Mouse (Mus musculus) heart, adult 18-20 months (tissue): ENCODE results near the gene Lingo3. TPM values are rescaled to one million over a fixed set of nuclear protein-coding genes. Genes with fewer than 3 reads are reported as not detected.

Experiments used
- DNase-seq, 2 experiments: peaks; one replicate each; pipeline ENCODE4 v3.0.0; 2021 to 2022; ENCODE audit warnings: mixed read lengths in 1 of 2
- microRNA-seq, 2 experiments: library from miRNA; unstranded; fragments of <30 nt; microRNA quantifications; one replicate each; pipeline ENCODE4 v1.2.0; 2022
- total RNA-seq, 2 experiments: library from RNA; stranded (reverse); gene quantifications; 2 replicates each; pipeline ENCODE4 v1.2.3; 2021

The Lingo3 gene
- total RNA-seq, 2 experiments from 2014 or later: 13.5 to 16.6 TPM

DNA sequence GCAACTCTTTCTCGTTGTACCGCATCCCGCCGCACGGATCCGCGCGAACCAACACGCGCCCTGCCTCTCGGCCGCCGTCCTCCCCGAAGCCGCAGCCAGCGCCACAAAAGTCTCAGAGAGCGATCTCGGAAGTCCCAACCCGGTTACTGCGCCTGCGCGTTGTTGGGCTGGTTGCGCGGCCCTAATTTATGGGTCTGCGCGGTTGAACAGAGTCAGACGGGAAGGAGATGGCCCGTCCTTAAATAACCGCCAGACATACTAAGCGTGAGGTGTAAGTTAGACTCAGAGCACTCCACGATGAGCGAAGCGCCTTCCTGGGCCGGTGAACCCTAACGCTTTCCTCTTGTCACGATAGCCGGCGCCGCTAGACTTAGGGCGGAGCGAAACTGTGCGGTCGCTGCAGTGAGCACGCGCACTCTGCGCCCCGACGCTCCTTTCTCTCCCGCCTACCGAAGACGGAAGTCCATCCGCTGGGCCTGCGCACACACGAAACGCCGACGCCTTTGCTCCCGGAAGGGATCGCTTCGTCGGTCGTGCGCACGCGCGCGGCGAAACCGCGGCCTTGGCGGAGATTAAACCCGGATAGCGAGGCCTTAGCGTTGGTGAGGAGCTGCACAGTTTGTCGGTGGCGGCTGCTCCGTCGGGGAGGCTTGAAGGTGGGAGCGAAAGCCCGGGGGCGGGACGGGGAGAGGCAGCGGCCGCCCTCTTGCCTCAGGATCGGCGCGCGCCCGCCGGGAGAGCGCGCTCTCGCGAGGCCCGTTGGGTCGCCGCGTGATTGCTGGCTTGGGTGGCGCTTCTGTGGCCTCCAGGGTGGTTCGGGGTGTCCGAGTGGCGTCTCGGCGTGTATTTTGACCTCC, 45.5 kb downstream of the Lingo3 start, which contains the start of the genes Sf3a2 and Plekhj1:
Sf3a2 (plus strand) TSS at position 49 of the 857 bp plus-strand sequence.
Plekhj1 (minus strand) TSS at position 477 of the 857 bp plus-strand sequence.
- peak; percentile 97 to 98 for DNase-seq

DNA sequence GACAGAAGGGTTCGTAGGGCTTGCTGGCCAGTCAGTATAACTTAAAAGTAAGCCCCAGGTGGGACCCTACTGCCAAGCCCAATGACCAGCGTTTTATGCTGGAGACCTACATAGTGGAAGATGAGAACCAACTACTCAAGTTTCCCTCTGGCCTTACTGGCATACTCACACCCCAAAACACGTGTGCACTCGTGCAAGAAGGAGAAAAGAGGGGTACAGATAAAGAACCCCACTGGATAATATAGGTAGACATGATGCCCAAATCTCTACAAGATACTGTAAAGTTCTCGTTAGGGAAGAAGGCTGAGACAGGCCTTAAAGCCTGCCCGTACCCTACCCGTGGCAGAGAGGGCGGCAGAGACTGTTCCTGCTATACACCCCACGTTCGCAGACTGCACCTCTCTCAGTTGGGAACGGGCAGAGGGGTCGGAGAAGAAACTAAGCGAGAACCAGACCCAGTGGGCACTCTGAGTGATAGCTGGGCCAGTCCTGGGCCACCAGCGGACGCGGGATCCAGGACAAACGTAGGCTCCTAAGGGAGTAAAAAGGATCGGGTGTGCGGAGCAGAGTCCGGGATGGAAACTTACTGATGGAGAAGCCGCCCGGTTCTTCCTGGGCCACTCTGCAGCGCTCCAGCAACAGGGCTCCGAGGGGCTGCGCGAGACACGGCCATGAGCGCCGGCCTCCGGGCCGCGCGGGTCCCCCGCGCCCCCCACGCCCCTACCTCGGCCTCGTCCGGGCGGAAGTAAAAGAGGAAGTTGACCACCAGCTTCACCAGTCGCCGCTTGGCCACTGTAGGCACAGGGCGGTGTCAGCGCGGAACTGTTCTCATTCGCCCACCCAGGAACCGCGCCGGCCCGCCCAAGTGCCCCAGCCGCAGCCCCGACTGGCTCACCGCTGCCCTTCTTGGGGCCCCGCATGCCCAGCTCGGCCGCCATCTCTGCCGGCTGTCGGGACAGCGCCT, 46.4 kb downstream of the Lingo3 start:
- DNase-seq: peak in 1 of 2 experiments; percentile 49

DNA sequence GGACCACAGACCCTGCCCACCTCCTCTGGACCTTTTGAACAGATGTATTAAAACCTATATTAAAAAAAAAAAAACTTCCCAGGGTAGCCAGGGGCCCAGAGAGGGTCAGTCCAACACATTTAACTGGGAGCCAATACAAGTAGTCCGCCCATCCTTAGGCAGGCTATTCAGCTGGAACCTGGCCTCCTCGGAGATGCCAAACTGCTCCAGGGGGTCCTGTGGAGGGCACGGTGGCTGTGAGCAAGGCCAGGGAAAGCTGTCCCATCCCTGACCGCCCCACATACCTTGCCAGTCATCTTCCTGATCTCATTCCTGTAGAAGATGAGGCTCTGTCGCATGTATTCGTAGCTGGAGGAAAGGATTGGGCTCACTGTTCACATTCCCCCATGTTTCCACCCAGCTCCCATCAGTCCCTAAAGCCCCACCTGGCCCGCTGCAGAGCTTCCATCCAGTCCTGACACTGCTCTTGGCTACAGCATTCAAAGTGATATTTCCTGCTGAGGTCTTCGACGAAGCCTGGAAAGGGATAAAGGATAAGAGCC, 47.5 kb downstream of the Lingo3 start:
- DNase-seq: no peak

DNA sequence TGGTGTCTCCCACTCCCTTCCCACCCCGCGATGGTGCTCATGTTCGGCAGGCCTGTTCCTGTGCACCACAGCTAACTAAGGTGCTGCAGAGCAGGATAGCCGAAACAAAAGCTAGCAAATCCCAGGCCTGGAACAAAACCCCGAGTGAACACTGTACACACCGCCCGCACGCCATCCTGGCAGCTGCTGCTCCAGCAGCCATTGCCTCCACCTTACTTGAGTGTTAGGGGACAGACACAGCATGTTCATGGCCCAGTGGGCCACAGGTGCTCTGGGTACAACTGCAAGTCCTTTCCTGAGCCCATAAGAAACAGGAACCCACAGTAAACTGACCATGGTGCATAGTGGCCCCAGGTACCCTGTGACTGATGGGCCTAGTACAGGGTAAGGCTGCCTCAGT, 49.1 kb downstream of the Lingo3 start:
- peak in 1 of 2 experiments; percentile 4 for DNase-seq

DNA sequence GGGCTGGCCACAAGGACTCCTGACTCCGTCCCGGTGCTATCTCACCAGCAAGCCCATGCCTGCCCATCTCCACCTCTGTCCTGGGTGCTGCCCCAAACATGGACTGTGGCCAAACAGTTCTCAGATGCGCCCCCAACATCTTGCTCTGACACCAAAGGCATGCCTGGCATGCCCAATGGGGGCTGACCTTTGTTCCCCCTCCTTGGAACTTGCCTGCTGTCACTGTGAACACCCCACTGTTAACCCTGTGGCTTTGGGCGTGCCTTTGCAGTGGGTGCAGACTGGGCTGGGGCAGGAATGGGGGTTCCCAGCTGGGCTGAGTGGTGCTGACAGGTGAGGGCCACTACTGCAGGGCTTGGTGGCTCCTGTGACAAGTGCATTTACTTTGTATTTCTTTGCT, 50.0 kb downstream of the Lingo3 start:
- no peak for DNase-seq

DNA sequence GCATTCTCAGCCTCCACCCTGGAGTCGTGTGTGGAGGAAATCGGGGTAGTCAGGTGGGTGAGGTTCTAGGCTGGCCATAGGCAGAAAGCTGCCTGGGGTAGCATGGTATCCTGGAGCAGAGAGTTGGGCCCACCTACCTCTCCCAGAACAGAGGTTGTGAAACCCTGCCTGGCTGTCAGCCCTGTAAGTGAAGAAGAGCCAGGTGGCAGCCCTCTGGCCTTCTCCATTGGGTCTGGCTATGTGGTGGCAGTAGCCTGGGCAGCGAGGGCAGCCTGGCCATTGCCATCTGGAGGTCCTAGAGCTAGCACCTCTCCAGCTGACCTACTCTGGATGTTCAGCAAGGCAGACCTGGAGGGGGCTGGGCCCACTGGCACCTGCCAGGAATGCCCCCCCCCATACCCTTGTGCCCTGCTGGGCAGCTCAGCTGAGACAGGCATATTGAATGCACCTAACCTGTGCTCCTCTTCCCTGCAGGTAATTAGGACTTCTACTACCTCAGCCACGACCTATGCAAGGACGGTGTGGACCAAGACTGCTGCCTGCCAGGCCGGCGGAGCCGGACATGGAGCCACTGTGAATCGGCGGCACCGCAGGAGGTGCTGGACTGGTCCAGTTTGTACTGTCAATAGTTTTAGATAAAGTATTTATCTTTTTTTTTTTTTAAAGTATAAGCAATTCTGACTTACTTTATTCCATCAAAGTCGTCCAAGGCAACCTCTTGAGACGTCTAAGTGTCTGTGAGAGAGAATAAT, 50.6 kb downstream of the Lingo3 start:
- DNase-seq: no peak

DNA sequence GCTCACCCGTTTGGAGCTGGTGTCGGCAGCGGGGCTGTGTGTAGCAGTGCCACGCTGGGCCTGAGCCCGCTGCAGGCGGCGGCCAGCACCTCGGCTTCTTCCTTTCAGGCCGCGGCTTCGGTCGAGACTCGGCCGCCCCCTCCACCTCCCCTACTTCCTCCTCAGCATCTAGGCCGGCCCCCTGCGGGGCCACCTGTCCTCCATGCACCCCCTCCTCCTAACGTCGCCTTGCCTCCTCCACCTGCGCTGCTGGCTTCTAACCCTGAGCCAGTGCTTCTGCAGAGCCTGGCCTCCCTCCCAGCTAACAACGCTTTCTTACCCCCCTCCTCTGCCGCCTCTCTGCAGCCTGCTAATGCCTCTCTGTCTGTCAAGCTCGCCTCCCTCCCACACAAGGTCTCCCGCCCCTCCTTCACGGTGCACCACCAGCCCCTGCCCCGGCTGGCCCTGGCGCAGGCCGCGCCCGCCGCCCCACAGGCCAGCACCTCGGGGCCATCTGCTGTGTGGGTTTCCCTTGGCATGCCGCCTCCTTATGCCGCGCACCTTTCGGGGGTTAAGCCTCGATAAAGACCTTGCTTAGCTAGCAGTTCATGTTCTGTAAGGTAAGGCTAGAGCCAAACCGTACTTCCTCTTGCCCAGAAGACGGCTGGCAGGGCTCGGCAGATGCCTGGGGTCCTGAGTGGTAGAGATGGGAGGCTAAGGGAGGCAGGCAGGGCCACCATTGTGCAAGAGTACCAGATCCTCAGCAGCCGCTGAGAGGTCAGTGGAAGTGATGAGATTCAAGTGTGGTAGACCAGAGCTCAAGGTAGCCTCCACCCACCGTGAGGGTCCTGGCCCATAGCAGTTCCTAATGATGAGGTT, 51.4 kb downstream of the Lingo3 start:
- DNase-seq: no peak

DNA sequence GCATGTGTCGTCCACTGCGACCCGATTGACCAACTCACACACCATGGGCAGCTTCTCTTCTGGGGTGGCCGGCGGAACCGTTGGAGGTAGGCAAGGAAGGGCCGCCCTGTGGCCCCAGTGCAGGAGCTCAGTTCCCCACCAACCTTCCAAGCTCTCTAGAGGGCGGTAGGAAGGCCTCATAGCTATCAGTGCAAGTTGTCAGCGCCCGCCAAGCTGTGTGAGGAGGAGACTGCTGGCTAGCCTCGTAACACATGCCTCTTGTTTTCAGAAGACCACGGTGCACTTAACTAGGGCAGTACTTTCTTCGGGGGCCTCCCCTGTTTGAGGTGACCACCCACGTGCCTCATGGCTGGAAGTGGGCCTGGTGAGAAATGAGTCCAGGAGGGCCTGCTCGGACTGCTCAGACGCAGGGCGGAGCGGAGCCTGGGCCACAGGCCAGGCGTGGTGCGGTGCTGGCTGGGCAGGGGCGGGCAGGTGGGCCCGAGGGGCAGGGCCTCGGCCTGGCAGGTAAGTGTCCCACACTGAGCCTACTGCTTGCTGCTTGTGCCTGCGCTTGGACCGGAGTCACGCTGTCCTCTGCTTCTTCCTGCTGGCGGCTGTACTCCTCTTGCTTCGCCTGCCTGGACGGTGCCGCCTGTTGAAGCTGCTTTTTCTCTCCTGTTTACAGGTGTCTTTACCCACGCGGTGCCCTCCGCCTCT, 52.2 kb downstream of the Lingo3 start:
- DNase-seq: peak in 1 of 2 experiments; percentile 48

DNA sequence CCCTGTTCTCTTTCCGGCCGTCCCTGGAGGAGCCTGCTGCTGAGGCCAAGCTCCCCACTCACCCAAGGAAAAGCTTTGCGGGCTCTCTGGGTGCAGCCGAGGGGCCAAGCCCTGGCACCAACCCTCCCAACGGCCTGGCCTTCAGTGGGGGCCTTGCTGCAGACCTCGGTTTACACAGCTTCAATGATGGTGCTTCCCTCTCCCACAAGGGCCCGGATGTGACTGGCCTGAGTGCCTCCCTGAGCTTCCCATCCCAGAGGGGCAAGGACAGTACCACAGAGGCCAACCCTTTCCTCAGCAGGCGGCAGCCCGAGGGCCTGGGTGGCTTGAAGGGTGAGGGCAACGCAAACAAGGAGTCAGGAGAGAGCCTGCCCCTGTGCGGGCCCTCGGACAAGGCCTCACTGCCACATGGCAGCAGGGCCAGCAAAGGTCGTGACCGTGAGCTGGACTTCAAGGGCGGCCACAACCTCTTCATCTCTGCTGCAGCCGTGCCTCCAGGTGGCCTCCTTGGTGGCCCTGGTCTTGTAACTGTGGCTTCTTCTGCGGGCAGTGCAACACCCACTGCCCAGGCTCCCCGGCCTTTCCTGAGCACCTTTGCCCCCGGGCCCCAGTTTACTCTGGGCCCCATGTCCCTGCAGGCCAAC, 53.0 kb downstream of the Lingo3 start:
- DNase-seq: no peak

DNA sequence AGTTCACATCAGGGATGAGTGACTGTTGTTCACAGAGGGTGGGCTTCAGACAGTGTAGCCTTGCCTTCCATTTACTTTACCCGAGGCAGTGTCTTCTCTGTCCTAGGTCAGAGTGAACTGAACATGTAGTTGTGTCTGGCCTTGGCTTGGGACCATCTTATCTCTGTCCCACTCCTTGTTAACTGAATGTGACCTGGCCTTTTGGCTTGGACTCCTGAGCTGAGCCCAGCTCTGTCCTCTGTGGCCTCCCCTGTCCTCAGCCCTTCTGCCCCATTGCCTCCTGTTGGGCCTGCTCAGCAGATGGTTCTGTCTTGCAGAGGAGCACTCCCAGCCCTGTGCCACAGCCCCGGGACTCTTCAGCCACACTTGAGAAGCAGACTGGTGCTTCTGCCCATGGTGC, 56.3 kb downstream of the Lingo3 start:
- DNase-seq: peak; percentile 60 to 82

DNA sequence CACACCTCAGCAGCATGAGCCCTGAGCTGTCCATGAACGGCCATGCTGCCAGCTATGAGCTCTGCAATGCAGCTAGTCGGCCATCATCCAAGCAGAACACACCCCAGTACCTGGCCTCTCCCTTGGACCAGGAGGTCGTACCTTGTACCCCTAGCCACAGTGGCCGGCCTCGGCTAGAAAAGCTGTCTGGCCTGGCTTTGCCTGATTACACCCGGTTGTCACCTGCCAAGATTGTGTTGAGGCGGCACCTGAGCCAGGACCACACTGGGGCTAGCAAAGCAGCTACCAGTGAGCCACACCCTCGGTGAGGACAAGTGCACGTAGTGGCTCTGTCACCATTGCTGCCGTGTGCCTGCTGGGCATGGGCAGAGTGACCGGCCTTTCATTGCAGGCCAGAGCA, 57.9 kb downstream of the Lingo3 start:
- no peak for DNase-seq

DNA sequence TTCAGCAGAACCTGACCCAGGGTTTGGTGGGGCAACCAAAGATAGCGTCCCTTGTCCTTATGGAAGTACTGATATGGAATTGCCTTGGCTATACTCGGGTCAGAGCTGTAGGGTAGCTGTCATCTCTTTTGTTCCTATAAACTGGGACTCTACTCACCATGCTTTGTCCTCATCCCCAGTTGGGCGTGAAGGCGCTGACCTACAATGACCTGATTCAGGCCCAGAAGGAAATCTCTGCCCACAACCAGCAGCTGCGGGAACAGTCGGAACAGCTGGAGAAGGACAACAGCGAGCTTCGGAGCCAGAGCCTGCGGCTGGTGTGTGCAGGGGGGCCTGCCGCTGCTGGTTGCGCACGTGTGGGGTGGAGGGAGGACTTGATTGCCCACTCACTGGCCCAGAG, 59.0 kb downstream of the Lingo3 start:
- peak; percentile 44 to 59 for DNase-seq

DNA sequence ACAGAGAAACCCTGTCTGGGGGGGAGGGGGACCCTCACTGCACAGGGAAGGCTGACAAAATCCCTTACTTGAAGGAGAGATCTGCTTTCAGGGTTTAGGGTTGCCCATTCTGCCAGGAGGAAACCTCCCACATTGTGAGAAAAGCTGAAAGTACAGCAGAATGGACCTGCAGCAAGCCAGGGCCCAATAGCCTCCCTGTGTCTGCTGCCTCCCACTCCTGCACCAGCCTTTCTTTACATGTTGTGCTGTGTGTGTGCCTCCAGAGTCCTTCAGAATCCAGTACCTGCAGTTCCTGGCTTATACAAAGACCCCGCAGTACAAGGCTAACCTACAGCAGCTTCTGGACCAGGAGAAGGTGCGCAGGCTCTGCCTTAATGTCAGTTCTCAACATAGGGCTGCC, 59.5 kb downstream of the Lingo3 start:
- no peak for DNase-seq

Small RNA genes within 50 kb of the gene (microRNA-seq; reads per million reads assigned to microRNA genes)
- 1.1 to 4.6 reads per million in 2 experiments for gene Mir1982

Other genes starting within 250 kb of the Lingo3 start
- 10 to 100 TPM; 20.1 to 22.2 TPM for gene Scamp4, start 241.2 kb downstream of the Lingo3 start, total RNA-seq
- gene Adat3, start 241.2 kb downstream of the Lingo3 start, total RNA-seq: 1 to 10 TPM; 1.1 to 1.5 TPM
- gene Gm49322, start 238.0 kb downstream of the Lingo3 start, total RNA-seq: under 1 TPM; 0.15 to 0.46 TPM
- 100 to 1,000 TPM; 121 to 132 TPM for gene Csnk1g2, start 221.2 kb downstream of the Lingo3 start, total RNA-seq
- gene Btbd2, start 187.0 kb downstream of the Lingo3 start, total RNA-seq: 10 to 100 TPM; 43.2 to 46.1 TPM
- 100 to 1,000 TPM; 185 to 204 TPM for gene Mknk2, start 165.9 kb downstream of the Lingo3 start, total RNA-seq
- 1 to 10 TPM; 7.5 to 8.0 TPM for gene Mob3a, start 142.1 kb downstream of the Lingo3 start, total RNA-seq
- 1 to 10 TPM; 2.5 to 2.6 TPM for gene Izumo4, start 141.9 kb downstream of the Lingo3 start, total RNA-seq
- gene Ap3d1, start 101.8 kb downstream of the Lingo3 start, total RNA-seq: 10 to 100 TPM; 42.3 to 45.0 TPM
- 10 to 100 TPM; 11.7 to 14.3 TPM for gene Dot1l, start 88.8 kb downstream of the Lingo3 start, total RNA-seq
- 10 to 100 TPM; 28.6 to 28.7 TPM for gene Sf3a2, start 45.8 kb downstream of the Lingo3 start, total RNA-seq
- gene Plekhj1, start 45.4 kb downstream of the Lingo3 start, total RNA-seq: 10 to 100 TPM; 30.7 to 32.4 TPM
- under 1 TPM in 1 of 2 experiments, not detected in 1; 0.33 TPM for gene Amh, start 38.8 kb downstream of the Lingo3 start, total RNA-seq
- under 1 TPM; 0.41 to 0.69 TPM for gene Jsrp1, start 30.5 kb downstream of the Lingo3 start, total RNA-seq
- gene Oaz1, start 17.4 kb downstream of the Lingo3 start, total RNA-seq: 100 to 1,000 TPM; 897 to 934 TPM
- 10 to 100 TPM; 23.5 to 27.8 TPM for gene Lsm7, start 11.2 kb upstream of the Lingo3 start, total RNA-seq
- 10 to 100 TPM; 11.9 to 15.9 TPM for gene Sppl2b, start 11.2 kb upstream of the Lingo3 start, total RNA-seq
- gene Tmprss9, start 27.8 kb upstream of the Lingo3 start, total RNA-seq: not detected
- 100 to 1,000 TPM; 125 to 144 TPM for gene Timm13, start 56.9 kb upstream of the Lingo3 start, total RNA-seq
- gene Lmnb2, start 74.2 kb upstream of the Lingo3 start, total RNA-seq: 1 to 10 TPM; 4.7 to 5.8 TPM
- 10 to 100 TPM; 14.9 to 19.0 TPM for gene Gadd45b, start 86.0 kb upstream of the Lingo3 start, total RNA-seq
- 1 to 10 TPM in 1 of 2 experiments, under 1 TPM in 1; 0.82 to 1.3 TPM for gene Gng7, start 170.9 kb upstream of the Lingo3 start, total RNA-seq
- gene Diras1, start 181.6 kb upstream of the Lingo3 start, total RNA-seq: not detected
- gene Slc39a3, start 193.4 kb upstream of the Lingo3 start, total RNA-seq: 10 to 100 TPM; 12.8 to 14.2 TPM
- gene Sgta, start 216.1 kb upstream of the Lingo3 start, total RNA-seq: 100 to 1,000 TPM in 1 of 2 experiments, 10 to 100 TPM in 1; 99.5 to 102 TPM
- 10 to 100 TPM; 12.8 to 14.8 TPM for gene Thop1, start 226.0 kb upstream of the Lingo3 start, total RNA-seq